Mouse (Mus musculus): Measurements from ENCODE around the gene Rbm45.
A peak's percentile ranks its signal among the peaks of the same experiment; 100 is the strongest.

Rbm45 gene

DNA sequence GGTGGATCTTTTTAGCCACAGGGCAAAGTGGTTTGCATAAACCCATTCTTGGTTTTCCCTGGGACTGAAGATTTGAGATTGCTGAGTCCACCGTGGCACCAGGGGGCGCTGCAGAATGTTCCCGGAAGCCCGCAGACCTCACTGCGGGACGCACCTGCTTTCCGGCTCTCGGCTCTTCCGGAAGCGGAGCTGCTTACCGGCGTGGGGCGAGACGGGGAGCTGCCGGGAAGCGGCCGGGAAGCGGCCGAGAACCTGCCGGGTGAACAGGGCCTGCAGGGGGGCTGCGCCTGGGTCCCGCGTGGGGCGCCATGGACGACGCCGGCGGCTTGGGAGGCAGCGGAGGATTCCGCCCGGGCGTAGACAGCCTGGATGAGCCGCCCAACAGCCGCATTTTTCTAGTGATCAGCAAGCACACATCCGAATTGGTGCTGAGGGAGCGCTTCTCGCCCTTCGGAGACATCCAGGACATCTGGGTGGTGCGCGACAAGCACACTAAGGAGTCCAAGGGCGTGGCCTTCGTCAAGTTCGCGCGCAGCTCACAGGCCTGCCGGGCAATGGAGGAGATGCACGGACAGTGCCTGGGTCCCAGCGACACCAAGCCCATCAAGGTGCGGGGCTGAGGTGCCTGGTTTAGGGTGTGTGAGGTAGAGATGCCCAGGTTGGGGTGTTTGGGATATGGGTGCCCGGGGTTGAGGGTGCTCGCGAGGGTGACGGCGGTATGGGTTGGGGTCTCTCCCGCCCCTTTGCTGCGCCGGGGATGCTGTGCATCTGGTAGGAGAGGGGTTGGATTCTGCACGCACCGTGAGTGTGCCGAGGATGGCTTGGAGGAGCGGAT lies at the start of gene Rbm45:
TSS of gene Rbm45 (plus strand) at position 164 of the 835 bp plus-strand sequence.
- DNase-seq = peak; percentile 87

DNA sequence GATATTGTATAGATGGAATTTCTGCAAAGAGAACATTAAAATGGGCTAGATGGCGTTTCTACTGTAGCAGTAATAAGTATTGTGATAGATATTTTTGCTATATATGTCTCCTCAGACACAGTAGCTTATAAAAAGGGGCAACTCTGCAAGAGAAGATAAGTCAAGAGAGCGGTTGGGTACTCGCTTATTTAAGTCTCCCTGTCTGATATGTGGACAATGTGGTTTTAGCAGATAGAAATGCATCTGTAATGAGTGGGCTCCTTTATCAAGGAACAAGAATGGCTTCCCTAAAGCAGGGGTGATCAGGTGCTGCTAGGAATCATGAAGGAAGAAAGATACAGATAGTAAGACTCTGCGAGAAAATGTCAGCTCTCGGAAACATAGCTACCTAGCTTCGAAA lies 49.4 kb upstream of the Rbm45 start:
- no peak for DNase-seq

DNA sequence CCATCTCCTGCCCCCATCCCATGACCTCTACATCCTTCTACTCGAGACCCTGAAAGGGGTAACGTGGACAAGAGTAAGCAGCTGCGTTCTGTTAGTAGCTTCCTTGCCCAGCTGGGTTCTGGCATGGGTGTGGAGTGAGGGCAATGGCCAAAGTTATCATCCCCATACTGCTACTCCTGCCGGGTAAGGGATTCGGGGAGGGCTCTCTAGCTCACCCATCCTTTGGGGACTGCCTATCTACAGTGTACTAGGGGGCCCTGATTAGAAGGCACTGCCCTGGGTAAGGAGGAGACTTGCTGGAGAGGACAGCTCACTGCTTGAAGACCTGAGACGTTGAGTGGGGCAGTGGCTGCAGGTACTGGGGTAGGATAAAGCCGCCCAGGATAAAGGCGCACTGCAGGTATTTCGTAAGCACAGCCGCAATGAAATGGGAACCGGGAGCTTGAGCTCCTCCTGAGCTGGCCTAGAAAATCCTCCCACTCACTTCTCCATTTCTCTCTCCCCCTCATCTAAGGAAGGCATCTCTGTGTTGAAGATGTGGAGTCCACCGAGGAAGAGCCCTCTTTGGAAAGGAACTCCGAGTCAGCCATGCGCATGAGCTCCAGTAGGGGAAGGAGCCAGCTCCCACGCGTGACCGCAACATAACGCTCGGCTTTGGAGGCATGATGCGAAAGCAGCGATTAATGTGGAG lies 46.5 kb upstream of the Rbm45 start:
- no peak for DNase-seq

DNA sequence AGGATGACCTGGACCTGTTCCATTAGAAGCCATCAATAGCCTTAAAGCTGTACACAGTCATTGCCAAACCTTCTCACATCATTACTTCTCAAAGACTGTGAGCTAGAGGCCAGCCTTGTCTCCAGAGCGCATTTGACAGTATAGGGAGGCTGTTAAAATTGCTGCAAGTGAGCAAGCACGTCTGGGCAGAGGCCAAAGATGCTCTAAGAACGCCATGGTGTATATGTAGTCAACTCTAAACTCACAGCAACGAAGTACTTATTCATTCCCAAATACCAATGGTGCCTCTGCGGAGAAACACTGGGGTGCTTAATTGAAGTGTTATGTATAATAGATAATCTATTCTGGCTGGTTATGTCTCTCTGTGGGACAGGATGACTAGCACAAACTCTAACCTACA lies 45.3 kb upstream of the Rbm45 start:
- no peak for DNase-seq

DNA sequence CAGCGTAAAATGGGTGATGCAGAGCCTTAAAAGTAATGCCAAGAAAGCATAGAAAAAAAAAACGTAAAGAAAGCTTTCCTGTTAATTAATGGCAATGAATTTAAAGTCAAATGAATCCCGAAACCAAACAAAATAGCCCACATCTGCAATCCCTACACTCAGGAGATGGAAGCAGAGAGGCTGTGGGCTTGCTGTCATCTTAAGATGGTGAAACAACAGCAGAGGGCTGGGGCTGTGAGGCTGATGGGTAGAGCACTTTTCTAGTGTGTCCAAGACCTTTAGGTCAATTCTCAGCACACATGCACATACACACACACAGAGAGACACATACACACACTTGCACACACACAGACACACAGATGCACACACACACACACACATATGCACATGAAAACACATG lies 43.6 kb upstream of the Rbm45 start:
- DNase-seq = no peak

DNA sequence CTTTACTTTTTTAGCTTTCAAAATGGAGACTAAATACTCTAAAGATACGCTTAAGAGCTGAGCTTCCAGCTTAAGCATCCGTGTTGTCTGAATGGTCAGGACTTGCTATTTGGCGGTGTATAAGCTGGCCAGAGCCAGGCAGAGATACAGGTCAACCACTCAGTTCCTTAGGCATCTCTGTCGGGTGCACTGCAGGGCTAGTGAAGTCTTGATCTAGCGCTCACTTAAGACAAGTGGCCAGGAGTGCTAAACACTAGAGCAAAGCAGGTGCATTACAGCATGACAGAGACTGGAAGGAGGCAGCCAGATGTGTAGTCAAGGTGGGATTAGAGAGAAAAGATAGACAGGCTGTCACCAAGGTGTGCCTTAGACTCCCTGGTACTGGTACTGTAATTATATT lies 39.7 kb upstream of the Rbm45 start:
- no peak for DNase-seq

DNA sequence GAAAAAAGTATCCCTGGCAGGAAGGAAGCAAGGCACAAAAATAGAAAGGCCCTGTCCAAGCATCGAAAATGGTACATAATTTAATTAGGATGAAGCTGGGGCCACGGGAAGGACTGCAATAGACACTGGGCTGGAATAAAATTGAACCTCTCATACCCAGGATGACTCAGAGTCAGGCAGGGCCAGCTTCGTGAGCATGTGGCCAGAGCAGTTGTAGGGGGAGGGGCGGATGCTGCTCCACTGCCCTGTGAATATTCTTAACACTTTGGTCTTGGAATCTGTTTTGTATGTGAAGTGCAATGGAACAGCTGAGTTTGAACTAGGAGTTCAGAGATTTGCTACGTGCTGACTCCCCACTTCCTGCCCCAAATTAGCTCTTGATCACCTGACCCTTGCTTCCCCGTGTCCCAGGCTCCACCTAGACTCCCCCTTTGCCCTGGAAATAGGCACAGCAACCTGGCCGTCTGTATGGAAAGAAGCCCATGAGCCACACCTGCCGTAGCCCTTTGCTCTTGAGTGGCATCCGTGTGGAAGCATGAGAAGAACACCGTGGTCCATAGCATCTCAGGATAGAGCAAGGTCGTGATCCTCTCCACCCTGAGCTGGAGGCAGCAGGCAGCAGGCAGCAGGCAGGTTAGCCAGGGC lies 37.5 kb upstream of the Rbm45 start:
- no peak for DNase-seq

DNA sequence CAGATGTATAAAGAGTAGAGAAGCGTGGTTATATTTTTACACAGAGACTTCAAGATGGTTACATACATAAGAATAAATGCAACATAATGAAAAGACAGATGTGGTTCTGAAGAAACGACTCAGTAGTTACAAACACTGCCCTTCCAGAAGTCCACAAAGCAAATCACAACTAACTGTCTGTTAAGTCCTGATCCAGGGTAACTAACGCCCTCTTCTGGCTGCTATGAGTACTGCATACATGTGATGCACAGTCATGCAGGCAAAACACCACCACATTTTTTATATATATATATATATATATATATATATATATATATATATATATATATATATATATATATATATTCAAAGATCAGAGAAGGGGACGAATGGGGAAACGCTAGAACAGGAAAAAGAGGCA lies 35.2 kb upstream of the Rbm45 start:
- no peak for DNase-seq

DNA sequence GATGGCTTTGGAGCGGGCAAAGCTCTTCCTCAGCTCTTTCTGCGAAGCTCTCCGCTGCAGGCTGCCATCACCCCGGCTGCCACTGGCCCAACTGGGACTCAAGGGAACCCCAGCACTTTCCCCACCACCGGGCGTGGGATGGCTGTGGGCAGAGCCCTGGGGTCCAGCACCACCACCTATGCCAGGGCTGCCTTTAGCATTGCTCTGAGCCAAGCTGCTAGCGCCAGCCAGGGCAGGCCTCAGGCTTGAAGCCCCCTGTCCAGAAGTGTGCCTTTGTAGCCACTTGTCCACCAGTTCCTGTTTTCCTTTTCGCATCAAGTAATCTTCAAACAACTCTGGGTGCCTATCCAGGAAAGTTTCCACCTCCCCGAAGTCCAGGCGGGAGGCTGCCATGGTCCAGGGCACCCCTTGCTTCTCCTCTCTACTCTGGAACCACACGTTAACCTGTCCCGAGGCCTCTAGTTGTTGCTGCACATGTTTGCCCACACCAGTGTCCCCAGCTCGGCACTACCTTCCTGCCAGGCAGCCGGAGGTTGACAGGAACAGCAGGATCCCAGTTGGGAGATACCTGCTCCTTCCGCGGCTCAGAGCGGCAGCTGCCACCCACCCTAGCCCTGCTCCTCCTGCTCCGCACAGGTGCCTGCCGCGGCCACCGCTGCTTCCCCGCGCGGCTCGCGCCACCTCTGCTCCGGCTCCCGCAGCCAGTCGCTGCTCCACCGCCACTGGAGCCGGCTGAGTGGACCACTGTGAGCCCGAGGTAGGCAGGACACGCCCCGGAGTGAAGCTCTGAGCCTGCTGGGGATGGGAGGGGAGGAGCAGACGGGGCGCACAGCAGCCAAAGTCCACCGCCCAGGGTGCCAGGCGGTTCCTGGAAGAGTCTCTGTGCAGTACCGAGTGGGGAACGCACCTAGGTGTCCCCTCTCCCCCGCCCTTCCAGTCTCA lies 31.3 kb upstream of the Rbm45 start, which contains the start of gene Pde11a:
TSS of gene Pde11a (minus strand) at position 560 of the 942 bp plus-strand sequence.
- DNase-seq = peak; percentile 80

DNA sequence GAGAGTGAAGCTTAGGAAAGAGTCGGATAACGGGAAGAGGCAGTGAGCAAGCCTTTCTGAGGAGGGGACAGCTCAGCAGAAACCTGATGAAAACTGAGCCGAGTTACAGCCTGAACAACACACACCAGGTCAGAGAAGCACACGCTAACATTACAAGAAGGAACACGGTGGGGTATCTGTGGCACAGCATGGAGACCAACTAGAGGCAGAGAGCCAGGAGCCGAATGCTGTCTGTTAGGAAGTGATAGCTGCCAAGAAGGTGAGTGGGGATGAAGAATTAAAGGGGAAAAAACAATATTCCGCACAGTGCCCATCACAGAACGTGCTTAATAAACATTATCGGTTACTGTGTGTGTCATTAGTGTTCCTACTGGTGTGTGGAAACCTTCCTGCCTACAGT lies 27.6 kb upstream of the Rbm45 start:
- DNase-seq = no peak

DNA sequence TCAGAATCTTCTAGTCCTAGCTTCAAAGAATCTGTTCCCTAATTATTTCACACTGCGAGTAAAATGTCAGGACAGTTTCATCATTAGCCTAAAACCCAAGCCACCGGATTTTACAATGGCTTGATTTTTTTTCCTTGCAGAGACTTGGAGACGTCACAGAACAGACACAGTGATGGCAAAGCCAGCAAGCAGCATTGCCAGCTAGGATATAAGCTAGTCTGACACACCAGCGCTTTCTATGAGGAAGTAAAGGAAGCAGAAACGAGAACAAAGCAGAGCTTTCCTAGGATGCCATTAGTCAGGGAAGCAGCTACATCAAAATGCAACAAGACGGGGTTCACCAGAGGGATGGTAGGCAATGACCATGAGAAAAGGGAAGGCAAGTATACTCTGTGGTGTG lies 21.9 kb upstream of the Rbm45 start:
- DNase-seq = no peak

DNA sequence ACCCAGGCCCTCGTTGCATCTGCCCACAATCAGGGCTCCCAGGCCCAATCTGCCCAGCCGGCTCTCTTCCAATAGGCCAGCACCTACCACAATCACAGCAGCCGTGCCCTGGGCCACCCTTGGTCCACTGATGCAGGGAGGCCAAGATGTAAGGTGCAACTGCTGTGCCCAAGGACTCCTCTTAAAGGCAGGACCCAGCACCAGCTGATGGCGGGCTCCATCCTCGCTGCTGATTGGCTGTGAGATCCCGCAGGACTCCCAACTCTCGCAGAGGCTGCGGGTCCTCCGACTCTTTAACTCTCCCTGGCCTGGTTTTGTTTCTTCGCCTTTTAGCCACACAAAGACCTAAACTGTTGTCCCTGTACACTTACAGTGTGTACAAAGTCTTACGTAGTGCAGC lies 9.6 kb upstream of the Rbm45 start, which contains the start of gene Cyct:
TSS of gene Cyct (minus strand) at position 225 of the 400 bp plus-strand sequence.
- no peak for DNase-seq

DNA sequence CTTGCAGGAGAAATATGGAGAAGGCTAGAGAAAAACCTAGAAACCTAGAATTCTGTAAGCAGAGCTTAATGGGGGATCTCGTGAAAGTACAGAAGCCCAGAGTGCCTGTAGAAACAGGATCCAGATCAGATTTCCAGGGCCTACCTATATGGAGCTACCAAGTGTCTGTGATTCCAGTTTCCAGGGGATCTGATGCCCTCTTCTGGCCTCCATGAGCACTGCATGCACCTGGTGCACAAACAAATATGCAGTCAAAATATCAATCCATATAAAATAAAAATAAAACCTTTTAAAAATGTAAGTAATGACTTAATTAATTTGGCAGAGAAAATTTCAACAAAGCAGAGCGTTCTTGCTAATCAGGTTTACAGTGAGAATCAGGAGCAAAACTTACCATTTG lies 7.7 kb upstream of the Rbm45 start:
- DNase-seq = peak; percentile 44

DNA sequence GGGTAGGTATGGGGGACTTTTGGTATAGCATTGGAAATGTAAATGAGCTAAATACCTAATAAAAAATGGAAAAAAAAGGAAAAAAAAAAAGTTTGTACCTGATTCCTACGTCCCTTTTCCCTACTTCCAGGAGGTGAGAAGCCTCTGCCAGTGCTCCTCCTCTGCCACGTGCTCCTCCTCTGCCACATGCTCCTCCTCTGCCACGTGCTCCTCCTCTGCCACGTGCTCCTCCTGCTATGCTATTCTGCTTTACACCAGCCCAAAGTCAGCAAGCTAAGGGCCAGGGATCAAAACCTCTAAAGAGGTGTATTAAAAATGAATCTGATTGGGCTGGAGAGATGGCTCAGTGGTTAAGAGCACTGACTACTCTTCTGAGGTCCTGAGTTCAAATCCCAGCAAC lies 4.0 kb upstream of the Rbm45 start:
- DNase-seq = no peak

DNA sequence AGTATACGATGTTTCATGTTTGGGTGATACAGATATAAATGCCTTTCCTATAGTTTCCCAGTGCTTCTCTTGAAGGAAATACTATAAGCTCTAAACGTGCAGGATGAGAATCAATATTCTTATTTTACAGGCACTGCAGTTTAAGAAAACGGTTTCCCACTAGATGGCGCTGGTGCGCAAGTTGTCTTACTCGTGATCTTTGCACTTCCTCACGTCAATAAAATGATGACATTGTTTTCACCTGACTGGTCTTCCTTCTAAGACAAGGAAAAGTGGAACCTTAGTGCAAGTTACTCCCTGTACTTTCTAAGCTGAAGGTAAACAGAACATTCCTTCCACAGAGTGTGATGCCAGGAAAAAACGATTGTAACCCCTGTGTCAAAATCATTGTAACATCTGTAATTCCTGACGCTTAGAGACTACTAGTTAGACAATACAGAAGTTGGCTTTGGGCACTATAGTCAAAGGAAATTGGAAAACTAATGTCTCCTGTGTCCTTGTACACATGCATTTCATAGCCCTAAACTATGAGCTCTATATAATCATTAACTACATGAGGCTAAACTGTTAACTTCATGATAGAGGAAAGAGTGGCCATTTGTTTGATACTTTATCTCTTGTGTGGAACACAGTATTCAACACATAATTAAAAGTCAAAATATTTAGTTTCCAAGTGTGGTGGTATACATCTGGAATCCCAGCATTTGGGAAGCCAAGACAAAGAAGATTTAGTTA lies 2.4 kb upstream of the Rbm45 start:
- DNase-seq = peak; percentile 88

DNA sequence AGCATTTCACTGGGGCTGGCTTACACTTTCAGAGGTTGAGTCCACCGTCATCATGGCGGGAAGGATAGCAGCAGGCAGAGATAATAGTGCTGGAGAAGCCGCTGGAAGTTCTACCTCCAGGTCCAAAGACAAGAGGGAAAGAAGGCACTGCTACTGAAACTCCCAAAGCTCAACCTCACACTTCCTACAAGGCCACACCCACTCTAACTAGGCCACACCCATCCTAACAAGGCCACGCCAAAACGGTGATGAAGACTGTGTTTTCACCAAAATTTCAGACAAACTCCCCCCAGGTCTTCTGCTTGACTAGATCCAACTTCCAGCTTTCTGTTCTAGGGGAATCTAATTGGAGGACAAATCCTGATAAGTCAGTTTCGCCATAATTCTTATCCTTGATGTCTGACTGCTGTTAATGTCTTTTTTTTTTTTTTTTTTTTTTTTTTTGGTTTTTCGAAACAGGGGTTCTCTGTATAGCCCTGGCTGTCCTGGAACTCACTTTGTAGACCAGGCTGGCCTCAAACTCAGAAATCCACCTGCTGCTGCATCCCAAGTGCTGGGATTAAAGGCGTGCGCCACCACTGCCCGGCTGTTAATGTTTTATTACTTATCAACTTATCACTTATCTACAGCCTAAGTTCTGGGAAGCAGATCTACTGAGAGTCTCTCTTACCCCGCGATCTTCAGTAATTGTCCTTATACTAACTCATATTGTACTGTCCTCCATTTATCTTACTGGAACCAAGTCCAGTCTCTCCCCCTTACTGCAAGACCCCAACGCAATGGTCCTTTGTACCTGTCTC lies 723 bp upstream of the Rbm45 start:
- DNase-seq = no peak

DNA sequence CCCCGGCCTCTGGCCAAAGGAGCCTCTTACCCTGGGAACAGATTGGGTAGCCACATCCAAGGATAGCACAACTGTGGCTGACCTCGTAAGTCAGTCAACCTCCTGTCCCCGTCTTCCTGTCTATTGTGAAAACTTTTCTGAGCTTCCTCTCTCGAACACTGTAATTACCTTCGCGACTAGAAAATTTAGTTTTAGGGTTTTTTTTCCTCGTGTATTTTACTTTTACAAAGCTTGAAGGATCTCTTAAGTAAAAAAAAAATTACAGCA lies 805 bp downstream of the Rbm45 start:
- DNase-seq = no peak

DNA sequence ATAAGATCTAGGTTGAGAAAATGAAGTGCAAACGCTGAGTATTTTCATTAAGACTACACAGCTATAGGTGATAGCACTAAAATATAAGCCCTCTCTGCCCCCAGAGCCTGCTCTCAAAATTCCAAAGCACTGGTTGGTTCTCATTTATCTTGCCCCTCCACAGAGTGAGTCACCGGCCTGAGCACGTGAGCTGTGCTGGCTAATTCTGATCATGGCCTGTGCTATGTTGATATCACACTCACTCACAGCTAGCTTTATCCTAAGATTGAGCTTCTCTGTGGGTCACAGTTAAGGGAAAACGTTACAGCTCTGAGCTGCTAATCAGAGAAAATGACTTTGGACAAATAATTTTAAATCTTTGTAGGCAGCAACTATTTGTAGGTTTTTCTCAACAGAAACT lies 2.5 kb downstream of the Rbm45 start:
- no peak for DNase-seq

DNA sequence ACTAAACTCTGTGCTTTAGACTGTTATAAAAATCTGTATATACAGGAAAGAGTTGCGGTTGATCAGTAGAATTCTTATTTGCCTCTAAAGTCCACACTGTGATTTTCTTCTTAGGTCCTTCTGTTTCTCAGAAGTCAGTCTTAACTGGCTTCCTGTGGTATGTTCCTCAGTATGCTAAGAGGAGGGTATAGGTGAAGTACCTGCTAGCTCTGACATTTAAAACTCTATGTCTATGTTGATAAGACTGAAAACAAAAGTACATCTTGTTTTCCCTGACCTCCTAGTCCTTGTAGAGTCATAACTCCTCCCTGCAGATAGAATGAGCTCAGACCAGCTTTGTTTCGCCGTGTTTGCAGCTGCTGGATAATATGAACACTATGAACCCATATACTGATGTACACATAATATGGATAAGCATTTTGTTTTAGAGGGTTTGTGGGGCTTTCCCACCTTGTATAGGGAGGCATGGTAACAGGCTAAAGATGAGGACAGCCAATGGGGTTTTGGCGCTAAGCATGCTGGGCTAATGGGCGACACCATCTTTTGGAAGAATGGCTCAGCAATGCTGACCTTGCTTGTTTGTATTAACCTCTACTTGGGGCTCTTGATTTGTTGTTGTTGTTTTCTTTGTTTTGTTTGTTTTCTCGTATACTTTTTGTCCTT lies 4.9 kb downstream of the Rbm45 start:
- DNase-seq = no peak

DNA sequence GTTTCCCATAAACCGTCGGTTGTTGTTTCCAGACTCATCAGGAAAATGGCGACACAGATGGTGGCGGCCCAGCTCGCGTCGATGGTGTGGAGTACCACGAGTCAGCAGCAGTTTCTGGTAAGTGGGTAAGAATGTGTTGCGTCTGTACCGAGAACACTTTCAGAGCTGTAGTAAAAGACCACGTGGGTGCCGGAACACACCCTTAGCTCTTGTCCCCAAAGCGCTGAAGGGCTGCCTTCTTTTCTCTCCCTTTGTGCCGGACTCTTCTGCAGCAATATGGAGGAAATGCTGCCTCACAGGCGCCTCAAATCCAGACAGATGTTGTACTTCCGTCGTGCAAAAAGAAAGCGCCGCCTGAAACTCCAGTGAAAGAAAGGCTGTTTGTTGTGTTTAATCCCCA lies 8.9 kb downstream of the Rbm45 start:
- DNase-seq = no peak

DNA sequence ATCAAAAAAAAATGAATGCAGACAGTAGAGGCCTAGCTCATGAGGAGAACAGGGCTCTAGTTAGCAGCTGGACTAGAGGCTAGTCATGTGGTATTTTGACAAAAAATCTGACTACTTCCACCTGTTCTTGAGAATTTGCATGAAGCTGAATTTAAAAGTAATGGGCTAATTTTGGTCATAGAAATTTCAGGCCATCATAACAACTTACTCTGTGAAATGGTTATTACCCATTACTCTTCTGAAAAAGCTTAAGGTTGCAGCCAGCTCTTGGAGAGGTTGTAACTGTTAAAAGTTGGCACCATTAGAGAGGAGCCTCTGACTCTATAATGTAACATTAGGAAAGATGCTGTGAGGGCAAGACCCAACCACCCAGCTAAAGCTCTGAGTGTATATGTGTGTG lies 16.7 kb downstream of the Rbm45 start:
- DNase-seq = no peak
